Mouse (Mus musculus): ENCODE data around the gene Krtap19-9b. TPM values are rescaled to one million over a fixed set of nuclear protein-coding genes. Genes with fewer than 3 reads are reported as not detected.

Gene Krtap19-9b
- polyA plus RNA-seq (2015; fragmentation: Nextera tagmentation; extraction: Ambion mirVana) = not detected in 2 replicates

- ATAC-seq (ENCODE audit: low FRiP score, low read depth) = no peak
- no peaks in the 10 kb centered on the region for H3K9me3 ChIP-seq
- WGBS = 93% methylated on average over 3 of the region's 3 CpGs
- H3K4me3 ChIP-seq = no peak within 1 kb of the TSS
- H3K9ac ChIP-seq = no peak within 1 kb of the TSS
- H3K4me2 ChIP-seq = no peak within 1 kb of the TSS
- no peaks in the 10 kb centered on the region for H3K36me3 ChIP-seq
- no peaks in the 10 kb centered on the region for H3K27me3 ChIP-seq
- no peaks in the 10 kb centered on the region for H3K4me1 ChIP-seq (replicated peaks)
- no peak within 1 kb of the TSS for H3K27ac ChIP-seq (replicated peaks)
These were observed at the start of gene Krtap19-9b for GRCm38 (mm10) chr16:88932165-88932564. Krtap19-9b (minus strand) TSS chr16:88932265.

GRCm38 (mm10) chr16:88962773-88963172 is 30.7 kb upstream of the Krtap19-9b start, which contains the start of gene Krtap16-3:
Krtap16-3 (minus strand) TSS chr16:88962873.
- Histone ChIP-seq H3K27me3 (no peaks in the 10 kb centered on the region), H3K27ac (replicated peaks) (no peak within 1 kb of the TSS), H3K4me2 (no peak within 1 kb of the TSS), H3K9ac (no peak within 1 kb of the TSS), H3K4me1 (replicated peaks) (no peaks in the 10 kb centered on the region), H3K4me3 (no peak within 1 kb of the TSS), H3K9me3 (no peaks in the 10 kb centered on the region), H3K36me3 (no peaks in the 10 kb centered on the region)
- no peak for ATAC-seq (ENCODE audit: low FRiP score, low read depth)
- 91% methylated on average over 7 of the region's 7 CpGs for WGBS

DNA sequence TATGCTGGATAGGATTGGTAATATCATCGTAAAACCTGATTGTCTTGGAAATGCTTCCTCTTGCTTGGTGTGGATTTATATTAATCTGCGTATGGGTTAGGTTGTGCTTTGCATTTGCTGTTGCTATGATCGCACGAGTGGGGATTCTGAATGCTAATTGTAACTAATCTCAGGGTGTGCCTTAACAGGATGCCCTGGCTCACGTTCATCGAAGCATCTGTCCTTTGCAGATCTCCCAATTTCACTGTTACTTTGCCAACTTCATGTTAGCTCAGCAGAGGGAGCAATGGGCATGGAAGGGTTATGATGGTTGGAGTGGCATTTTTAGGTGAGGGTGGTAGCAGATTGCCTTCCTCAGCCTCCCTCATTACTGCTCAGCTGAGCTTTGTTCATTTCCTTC is 9.0 kb upstream of the Krtap19-9b start:
- 80% methylated on average over 6 of the region's 6 CpGs for WGBS
- H3K4me2 ChIP-seq = no peak overlapping the region
- no peaks in the 10 kb centered on the region for H3K9me3 ChIP-seq
- H3K27me3 ChIP-seq = no peaks in the 10 kb centered on the region
- no peak overlapping the region for H3K9ac ChIP-seq
- H3K4me1 ChIP-seq (replicated peaks) = no peaks in the 10 kb centered on the region
- ATAC-seq (ENCODE audit: low FRiP score, low read depth) = no peak
- no peak overlapping the region for H3K4me3 ChIP-seq
- no peaks in the 10 kb centered on the region for H3K36me3 ChIP-seq
- H3K27ac ChIP-seq (replicated peaks) = no peak overlapping the region

GRCm38 (mm10) chr16:88938252-88938651 is 6.2 kb upstream of the Krtap19-9b start:
- no peaks in the 10 kb centered on the region for H3K36me3 ChIP-seq
- H3K9ac ChIP-seq = no peak overlapping the region
- no peak overlapping the region for H3K4me2 ChIP-seq
- no peak for ATAC-seq (ENCODE audit: low FRiP score, low read depth)
- no peak overlapping the region for H3K4me3 ChIP-seq
- 72% methylated on average over 7 of the region's 7 CpGs for WGBS
- no peaks in the 10 kb centered on the region for H3K27me3 ChIP-seq
- H3K4me1 ChIP-seq (replicated peaks) = no peaks in the 10 kb centered on the region
- H3K9me3 ChIP-seq = no peaks in the 10 kb centered on the region
- H3K27ac ChIP-seq (replicated peaks) = no peak overlapping the region

DNA sequence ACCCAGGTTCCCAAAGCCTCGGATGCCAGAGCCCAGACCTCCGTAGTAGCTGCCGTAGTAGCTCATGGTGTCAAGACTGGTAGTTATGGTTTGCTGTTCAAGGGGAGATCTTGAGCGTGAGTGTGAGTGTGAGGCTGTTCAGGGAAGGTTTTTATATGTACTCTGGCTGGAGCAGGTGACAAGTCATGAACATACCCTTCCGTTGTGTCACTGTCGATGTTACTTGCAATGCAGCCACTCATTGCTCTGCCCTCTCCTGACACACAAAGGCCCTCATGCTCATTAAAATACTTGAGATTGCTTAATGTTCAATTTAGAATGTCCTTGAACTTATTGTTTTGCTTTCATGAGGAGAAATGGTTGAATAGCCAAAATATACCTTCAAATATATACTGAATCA is 35.7 kb downstream of the Krtap19-9b start, which contains the start of gene Krtap19-5:
TSS of gene Krtap19-5 (minus strand) at position 101 of the 400 bp plus-strand sequence.
- 94% methylated on average over 6 of the region's 6 CpGs for WGBS
- H3K4me1 ChIP-seq (replicated peaks) = no peaks in the 10 kb centered on the region
- no peak for ATAC-seq (ENCODE audit: low FRiP score, low read depth)
- no peaks in the 10 kb centered on the region for H3K9me3 ChIP-seq
- H3K9ac ChIP-seq = no peak within 1 kb of the TSS
- H3K36me3 ChIP-seq = no peaks in the 10 kb centered on the region
- H3K27ac ChIP-seq (replicated peaks) = no peak within 1 kb of the TSS
- H3K4me2 ChIP-seq = no peak within 1 kb of the TSS
- H3K4me3 ChIP-seq = no peak within 1 kb of the TSS
- no peaks in the 10 kb centered on the region for H3K27me3 ChIP-seq

- no peak overlapping the region for H3K4me2 ChIP-seq
- 86% methylated on average over 6 of the region's 6 CpGs for WGBS
- no peaks in the 10 kb centered on the region for H3K9me3 ChIP-seq
- H3K4me3 ChIP-seq = no peak overlapping the region
- no peaks in the 10 kb centered on the region for H3K27me3 ChIP-seq
- ATAC-seq (ENCODE audit: low FRiP score, low read depth) = no peak
- H3K9ac ChIP-seq = no peak overlapping the region
- H3K4me1 ChIP-seq (replicated peaks) = no peaks in the 10 kb centered on the region
- no peak overlapping the region for H3K27ac ChIP-seq (replicated peaks)
- H3K36me3 ChIP-seq = no peaks in the 10 kb centered on the region
These were observed 45.2 kb downstream of the Krtap19-9b start for GRCm38 (mm10) chr16:88886870-88887269.

DNA sequence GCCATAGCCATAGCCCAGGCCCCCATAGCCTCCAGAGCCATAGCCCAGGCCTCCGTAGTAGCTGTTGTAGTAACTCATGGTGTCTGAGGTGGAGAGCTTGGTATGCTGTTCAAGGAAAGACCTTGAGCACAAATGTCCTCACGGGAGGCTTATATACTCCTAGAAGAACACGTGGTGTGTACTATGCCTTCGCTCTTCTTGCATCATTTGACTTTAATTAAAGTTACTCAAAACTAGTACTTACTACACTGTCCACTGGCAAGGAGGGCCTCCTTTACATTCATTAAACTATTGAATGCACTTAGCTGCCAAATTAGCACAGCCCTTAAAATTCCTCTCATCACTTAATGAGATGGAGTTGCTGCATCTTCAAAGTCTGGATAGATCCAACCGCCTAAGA is 47.1 kb downstream of the Krtap19-9b start, which contains the start of gene Krtap19-4:
TSS of gene Krtap19-4 (minus strand) at position 101 of the 400 bp plus-strand sequence.
- H3K4me2 ChIP-seq = no peak within 1 kb of the TSS
- H3K9me3 ChIP-seq = no peaks in the 10 kb centered on the region
- no peak within 1 kb of the TSS for H3K9ac ChIP-seq
- no peaks in the 10 kb centered on the region for H3K4me1 ChIP-seq (replicated peaks)
- 93% methylated on average over 5 of the region's 5 CpGs for WGBS
- no peaks in the 10 kb centered on the region for H3K36me3 ChIP-seq
- no peak for ATAC-seq (ENCODE audit: low FRiP score, low read depth)
- H3K27me3 ChIP-seq = no peaks in the 10 kb centered on the region
- no peak within 1 kb of the TSS for H3K4me3 ChIP-seq
- no peak within 1 kb of the TSS for H3K27ac ChIP-seq (replicated peaks)

Other genes with a start within 250 kb of the Krtap19-9b start
- not detected in 2 replicates for gene 2310061N02Rik, start 224.3 kb downstream of the Krtap19-9b start, polyA plus RNA-seq (2015; fragmentation: Nextera tagmentation; extraction: Ambion mirVana)
- not detected in 2 replicates for gene Krtap13-1, start 203.4 kb downstream of the Krtap19-9b start, polyA plus RNA-seq (2015; fragmentation: Nextera tagmentation; extraction: Ambion mirVana)
- gene Krtap13, start 180.6 kb downstream of the Krtap19-9b start, polyA plus RNA-seq (2015; fragmentation: Nextera tagmentation; extraction: Ambion mirVana) = not detected in 2 replicates
- not detected in 2 replicates for gene 2310034C09Rik, start 173.4 kb downstream of the Krtap19-9b start, polyA plus RNA-seq (2015; fragmentation: Nextera tagmentation; extraction: Ambion mirVana)
- gene 2310057N15Rik, start 158.1 kb downstream of the Krtap19-9b start, polyA plus RNA-seq (2015; fragmentation: Nextera tagmentation; extraction: Ambion mirVana) = not detected in 2 replicates
- gene Gm5965, start 154.4 kb downstream of the Krtap19-9b start, polyA plus RNA-seq (2015; fragmentation: Nextera tagmentation; extraction: Ambion mirVana) = not detected in 2 replicates
- gene Gm20741, start 120.0 kb downstream of the Krtap19-9b start, polyA plus RNA-seq (2015; fragmentation: Nextera tagmentation; extraction: Ambion mirVana) = not detected in 2 replicates
- gene Krtap15, start 112.0 kb downstream of the Krtap19-9b start, polyA plus RNA-seq (2015; fragmentation: Nextera tagmentation; extraction: Ambion mirVana) = not detected in 2 replicates
- not detected in 2 replicates for gene Krtap14, start 106.1 kb downstream of the Krtap19-9b start, polyA plus RNA-seq (2015; fragmentation: Nextera tagmentation; extraction: Ambion mirVana)
- gene Krtap19-1, start 62.9 kb downstream of the Krtap19-9b start, polyA plus RNA-seq (2015; fragmentation: Nextera tagmentation; extraction: Ambion mirVana) = not detected in 2 replicates
- gene Krtap19-2, start 58.0 kb downstream of the Krtap19-9b start, polyA plus RNA-seq (2015; fragmentation: Nextera tagmentation; extraction: Ambion mirVana) = not detected in 2 replicates
- not detected in 2 replicates for gene Krtap19-3, start 54.2 kb downstream of the Krtap19-9b start, polyA plus RNA-seq (2015; fragmentation: Nextera tagmentation; extraction: Ambion mirVana)
- gene Krtap19-4, start 47.2 kb downstream of the Krtap19-9b start, polyA plus RNA-seq (2015; fragmentation: Nextera tagmentation; extraction: Ambion mirVana) = not detected in 2 replicates
- not detected in 2 replicates for gene Krtap19-5, start 35.8 kb downstream of the Krtap19-9b start, polyA plus RNA-seq (2015; fragmentation: Nextera tagmentation; extraction: Ambion mirVana)
- not detected in 2 replicates for gene Krtap16-3, start 30.6 kb upstream of the Krtap19-9b start, polyA plus RNA-seq (2015; fragmentation: Nextera tagmentation; extraction: Ambion mirVana)
- gene Krtap22-2, start 78.5 kb upstream of the Krtap19-9b start, polyA plus RNA-seq (2015; fragmentation: Nextera tagmentation; extraction: Ambion mirVana) = not detected in 2 replicates
- not detected in 2 replicates for gene Gm10229, start 83.0 kb upstream of the Krtap19-9b start, polyA plus RNA-seq (2015; fragmentation: Nextera tagmentation; extraction: Ambion mirVana)
- not detected in 2 replicates for gene Krtap6-1, start 99.4 kb upstream of the Krtap19-9b start, polyA plus RNA-seq (2015; fragmentation: Nextera tagmentation; extraction: Ambion mirVana)
- gene Gm10228, start 109.2 kb upstream of the Krtap19-9b start, polyA plus RNA-seq (2015; fragmentation: Nextera tagmentation; extraction: Ambion mirVana) = not detected in 2 replicates
- gene Krtap6-5, start 115.6 kb upstream of the Krtap19-9b start, polyA plus RNA-seq (2015; fragmentation: Nextera tagmentation; extraction: Ambion mirVana) = not detected in 2 replicates
- gene 1110025L11Rik, start 131.7 kb upstream of the Krtap19-9b start, polyA plus RNA-seq (2015; fragmentation: Nextera tagmentation; extraction: Ambion mirVana) = not detected in 2 replicates
- not detected in 2 replicates for gene Krtap6-3, start 151.8 kb upstream of the Krtap19-9b start, polyA plus RNA-seq (2015; fragmentation: Nextera tagmentation; extraction: Ambion mirVana)
- gene Gm6358, start 208.6 kb upstream of the Krtap19-9b start, polyA plus RNA-seq (2015; fragmentation: Nextera tagmentation; extraction: Ambion mirVana) = not detected in 2 replicates
- gene Gm10061, start 218.8 kb upstream of the Krtap19-9b start, polyA plus RNA-seq (2015; fragmentation: Nextera tagmentation; extraction: Ambion mirVana) = not detected in 2 replicates
- gene Gm9789, start 225.7 kb upstream of the Krtap19-9b start, polyA plus RNA-seq (2015; fragmentation: Nextera tagmentation; extraction: Ambion mirVana) = not detected in 2 replicates
- gene Gm7735, start 237.2 kb upstream of the Krtap19-9b start, polyA plus RNA-seq (2015; fragmentation: Nextera tagmentation; extraction: Ambion mirVana) = not detected in 2 replicates
- not detected in 2 replicates for gene 1110057P08Rik, start 242.5 kb upstream of the Krtap19-9b start, polyA plus RNA-seq (2015; fragmentation: Nextera tagmentation; extraction: Ambion mirVana)